Mouse (Mus musculus) erythroblast, embryonic 14.5 days (primary cell): ENCODE results near the gene Serp2.

ENCODE experiments used
- GATA1 ChIP-seq: IDR thresholded peaks from 2 replicates; pipeline ENCODE4 v1.6.1; 2012; ENCODE audit warnings: low read length, inconsistent platforms, mixed read lengths
- TAL1 ChIP-seq: IDR thresholded peaks from 3 replicates; pipeline ENCODE4 v1.6.1; 2012; ENCODE audit warnings: low read length, inconsistent platforms, mixed read lengths

DNA sequence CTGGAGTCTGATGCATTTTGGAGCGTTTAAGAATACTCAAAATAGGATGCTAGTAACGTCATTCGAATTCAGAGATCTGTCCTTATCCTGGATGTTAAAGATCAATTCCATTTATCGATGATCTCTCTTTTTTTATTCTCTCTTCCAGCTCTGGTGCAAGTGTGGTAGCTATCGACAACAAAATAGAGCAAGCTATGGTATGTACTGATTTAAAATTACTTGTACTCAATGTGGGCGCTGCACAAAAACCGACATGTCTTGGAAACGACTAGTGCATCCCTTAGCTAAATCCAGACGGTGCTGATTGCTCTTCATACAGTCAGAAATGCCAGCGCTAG, 51.6 kb downstream of the Serp2 start:
- TF ChIP-seq TAL1 (no peak), GATA1 (no peak)
